ENCODE assay signal across 9 mouse cellular contexts in the genomic region with DNA sequence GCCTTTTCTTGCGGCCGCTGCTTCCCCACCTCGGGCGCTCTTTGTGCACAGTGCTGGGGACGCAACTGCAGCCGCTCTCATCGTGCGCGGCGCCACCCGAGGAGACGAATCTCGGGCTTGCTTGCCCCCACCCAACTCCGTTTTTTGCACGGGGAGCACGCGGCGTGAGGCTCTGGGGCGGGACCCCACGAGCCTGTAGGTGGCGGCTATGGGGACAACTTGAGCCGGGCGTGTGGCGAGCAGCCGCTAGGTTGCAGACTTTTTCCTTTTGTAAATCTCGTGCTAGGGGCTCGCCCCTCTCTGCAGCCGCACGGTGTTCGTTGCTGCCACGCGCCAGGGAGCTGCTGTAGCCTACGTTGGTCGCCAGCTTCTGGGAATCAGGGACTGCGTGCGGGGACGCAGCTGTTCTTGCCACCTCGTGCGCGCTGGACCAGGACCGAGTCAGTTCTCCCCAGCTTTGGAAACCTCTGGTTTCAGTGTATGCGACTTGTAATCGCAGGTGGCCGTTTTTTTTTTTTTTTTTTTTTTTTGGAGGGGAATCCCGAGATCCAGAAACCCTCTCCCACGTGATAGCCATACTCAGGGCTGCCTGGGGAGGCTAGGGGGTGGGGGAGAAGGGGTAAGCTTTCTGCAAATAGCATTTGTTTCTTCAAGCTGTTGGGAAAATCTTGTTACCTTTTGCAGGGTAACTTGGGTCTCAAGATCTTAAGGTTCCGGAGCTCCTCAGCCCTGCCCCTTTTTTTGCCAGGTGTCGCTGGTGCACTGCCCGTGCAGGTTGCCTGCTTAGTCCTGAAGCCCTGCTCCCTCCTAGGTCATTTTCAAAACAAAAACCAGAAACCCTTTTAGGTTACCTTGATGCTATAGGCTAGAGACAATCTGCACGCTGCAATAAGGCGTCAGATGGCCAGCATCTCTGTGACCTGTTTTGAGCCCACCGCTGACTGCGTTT. TPM values are rescaled to one million over a fixed set of nuclear protein-coding genes. Genes with fewer than 3 reads are reported as not detected.
DNase-seq lines count a peak whose midpoint lies in the region; ATAC-seq and TF ChIP-seq lines count a peak whose summit lies in the region.
"Had no signal": no experiment of that assay in that cellular context is flagged by ENCODE, and none has a peak within 500 bp of the region (broad histone marks: within the 10 kb centered on the region; RNA-seq: fewer than 3 reads in every experiment).

No protein-coding gene starts in this region.

- intact Hi-C loops in heart, adult 2 months (cut with DNase I) = loop anchor here (2.0 to 5.0 kb wide), 3 partner anchors 236 to 277 kb away; no protein-coding TSS in a partner anchor

- H3K4me2 ChIP-seq in intestine, postnatal 0 days (replicated peaks; ENCODE audit: low read depth) = peak overlapping the region; percentile 98
- peak overlapping the region; percentile 98 for H3K4me2 ChIP-seq in limb, embryonic 14.5 days (replicated peaks; ENCODE audit: low read depth, low read length, severe bottlenecking)
- peak overlapping the region; percentile 99 for H3K4me2 ChIP-seq in midbrain, embryonic 12.5 days (replicated peaks)
- H3K4me2 ChIP-seq in stomach, embryonic 16.5 days (ENCODE audit: low read depth, low read length) = peak overlapping the region; percentile 99

- no peak for TF ChIP-seq POLR2A in heart, adult 2 months (IDR thresholded peaks at IDR 0.05; ENCODE audit: insufficient read depth, low read depth, low read length)
- 0 out of 2 replicates have a peak, but pooled peaks have one; percentile 24 for TF ChIP-seq POLR2A in limb, embryonic 14.5 days (IDR thresholded peaks at IDR 0.05; ENCODE audit: borderline replicate concordance, extremely low read depth, insufficient read depth, insufficient read length)

- H3K9me3 ChIP-seq in erythroblast, embryonic 14.5 days (ENCODE audit: control insufficient read depth, low read length) = no peaks in the 10 kb centered on the region
- no peaks in the 10 kb centered on the region for H3K9me3 ChIP-seq in intestine, postnatal 0 days (ENCODE audit: control insufficient read depth)
- no peaks in the 10 kb centered on the region for H3K9me3 ChIP-seq in limb, embryonic 14.5 days (ENCODE audit: control insufficient read depth, low read length)
- H3K9me3 ChIP-seq in midbrain, embryonic 12.5 days = no peaks in the 10 kb centered on the region
- H3K9me3 ChIP-seq in stomach, embryonic 16.5 days (replicated peaks; ENCODE audit: control insufficient read depth, low read length) = no peaks in the 10 kb centered on the region

- TF ChIP-seq EP300 in heart, adult 2 months (IDR thresholded peaks at IDR 0.05; ENCODE audit: insufficient read depth, low read depth, low read length) = no peak

- no peak overlapping the region for H3K27ac ChIP-seq in heart, adult 2 months
- H3K27ac ChIP-seq in intestine, postnatal 0 days (ENCODE audit: low read depth, low read length) = no peak overlapping the region
- peak overlapping the region; percentile 33; the same call in 1 of the 2 replicates for H3K27ac ChIP-seq in limb, embryonic 14.5 days (replicated peaks; ENCODE audit: low read depth, low read length)
- H3K27ac ChIP-seq in midbrain, embryonic 12.5 days (replicated peaks) = peak overlapping the region; percentile 54; the same call in 1 of the 2 replicates
- H3K27ac ChIP-seq in stomach, embryonic 16.5 days (ENCODE audit: low read length) = peak overlapping the region; percentile 74
- H3K27ac ChIP-seq: macrophage had no signal

- peak; percentile 70 for TF ChIP-seq CTCF in heart, adult 2 months (IDR thresholded peaks at IDR 0.05)
- TF ChIP-seq CTCF in intestine, postnatal 0 days (IDR thresholded peaks at IDR 0.05; ENCODE audit: low read depth) = peak; percentile 63

- no peak for ATAC-seq in erythroblast, adult 5-6 weeks (replicated peaks; ENCODE audit: low FRiP score, poor library complexity, severe bottlenecking)
- ATAC-seq in intestine, postnatal 0 days = no peak
- peak; percentile 77 for ATAC-seq in limb, embryonic 14.5 days (ENCODE audit: low FRiP score, low read depth)
- ATAC-seq in midbrain, embryonic 12.5 days (ENCODE audit: low FRiP score, low read depth) = peak; percentile 68
- peak; percentile 69; the same call in 1 of the 2 replicates for ATAC-seq in stomach, embryonic 16.5 days (ENCODE audit: insufficient read depth, low FRiP score)

- H3K36me3 ChIP-seq in erythroblast, embryonic 14.5 days (ENCODE audit: control insufficient read depth) = no peaks in the 10 kb centered on the region
- no peaks in the 10 kb centered on the region for H3K36me3 ChIP-seq in heart, adult 2 months (ENCODE audit: control insufficient read depth, insufficient read depth, low read length)
- no peaks in the 10 kb centered on the region for H3K36me3 ChIP-seq in intestine, postnatal 0 days (ENCODE audit: control insufficient read depth, insufficient read depth)
- H3K36me3 ChIP-seq in limb, embryonic 14.5 days (ENCODE audit: control insufficient read depth, insufficient read depth, low read length) = no peaks in the 10 kb centered on the region
- H3K36me3 ChIP-seq in midbrain, embryonic 12.5 days = no peaks in the 10 kb centered on the region
- no peaks in the 10 kb centered on the region for H3K36me3 ChIP-seq in stomach, embryonic 16.5 days (ENCODE audit: control insufficient read depth, insufficient read depth, low read length)

- no peaks in the 10 kb centered on the region for H3K79me2 ChIP-seq in heart, adult 2 months (replicated peaks; ENCODE audit: control insufficient read depth, insufficient read depth, low read length)

- WGBS in heart, adult 2 months = 3% methylated on average over 53 of the region's 53 CpGs
- WGBS in intestine, postnatal 0 days = 1% methylated on average over 53 of the region's 53 CpGs
- WGBS in limb, embryonic 14.5 days = 2% methylated on average over 39 of the region's 53 CpGs
- WGBS in midbrain, embryonic 12.5 days = under 1% methylated on average over 53 of the region's 53 CpGs
- WGBS in stomach, embryonic 16.5 days = under 1% methylated on average over 52 of the region's 53 CpGs

- peak overlapping the region; percentile 64 for H3K4me3 ChIP-seq in erythroblast, embryonic 14.5 days (replicated peaks)
- peak overlapping the region; percentile 62 for H3K4me3 ChIP-seq in heart, adult 2 months
- H3K4me3 ChIP-seq in intestine, postnatal 0 days (ENCODE audit: low read depth, low read length) = peak overlapping the region; percentile 56
- H3K4me3 ChIP-seq in limb, embryonic 14.5 days (replicated peaks; ENCODE audit: low read length) = peak overlapping the region; percentile 56
- H3K4me3 ChIP-seq in midbrain, embryonic 12.5 days = peak overlapping the region; percentile 70
- peak overlapping the region; percentile 64 for H3K4me3 ChIP-seq in stomach, embryonic 16.5 days (replicated peaks; ENCODE audit: low read length)

- peak; percentile 85 for DNase-seq in embryo, embryonic 10.5 days (ENCODE audit: low spot score)
- peak; percentile 50 to 56 for DNase-seq in heart, adult 2 months
- DNase-seq in limb, embryonic 14.5 days (ENCODE audit: low spot score) = peak; percentile 79

- H3K4me1 ChIP-seq in erythroblast, embryonic 14.5 days (ENCODE audit: control insufficient read depth) = peaks cover 56% of the 10 kb centered on the region
- H3K4me1 ChIP-seq in heart, adult 2 months (ENCODE audit: control insufficient read depth, insufficient read depth, low read length) = no peaks in the 10 kb centered on the region; the same call in none of the 2 replicates
- H3K4me1 ChIP-seq in intestine, postnatal 0 days (replicated peaks; ENCODE audit: control insufficient read depth, insufficient read depth, low read length) = no peaks in the 10 kb centered on the region
- H3K4me1 ChIP-seq in limb, embryonic 14.5 days (ENCODE audit: control insufficient read depth, insufficient read depth, low read length) = peaks cover 19% of the 10 kb centered on the region
- H3K4me1 ChIP-seq in midbrain, embryonic 12.5 days = peaks cover 17% of the 10 kb centered on the region
- H3K4me1 ChIP-seq in stomach, embryonic 16.5 days (ENCODE audit: control insufficient read depth, insufficient read depth, low read length) = peaks cover 15% of the 10 kb centered on the region; the same call in 1 of the 2 replicates

- peak overlapping the region; percentile 70 for H3K9ac ChIP-seq in heart, adult 2 months (ENCODE audit: low read depth, low read length)
- H3K9ac ChIP-seq in intestine, postnatal 0 days (ENCODE audit: low read depth, low read length) = 0 out of 2 replicates have a peak overlapping the region, but pooled peaks have one; percentile 45
- peak overlapping the region; percentile 61 for H3K9ac ChIP-seq in limb, embryonic 14.5 days (ENCODE audit: low read depth, low read length, severe bottlenecking)
- peak overlapping the region; percentile 76 for H3K9ac ChIP-seq in midbrain, embryonic 12.5 days (replicated peaks)
- H3K9ac ChIP-seq in stomach, embryonic 16.5 days (ENCODE audit: low read length) = peak overlapping the region; percentile 80

- peaks cover 38% of the 10 kb centered on the region for H3K27me3 ChIP-seq in erythroblast, embryonic 14.5 days (ENCODE audit: control insufficient read depth)
- H3K27me3 ChIP-seq in heart, adult 2 months (ENCODE audit: control insufficient read depth, insufficient read depth, low read length) = peaks cover 2% of the 10 kb centered on the region; the same call in 1 of the 2 replicates
- H3K27me3 ChIP-seq in intestine, postnatal 0 days (replicated peaks; ENCODE audit: control insufficient read depth, insufficient read depth, low read length) = peaks cover 25% of the 10 kb centered on the region; the same call in 1 of the 2 replicates
- H3K27me3 ChIP-seq in limb, embryonic 14.5 days (ENCODE audit: control insufficient read depth, insufficient read depth, low read length) = no peaks in the 10 kb centered on the region; the same call in 1 of the 2 replicates
- H3K27me3 ChIP-seq in midbrain, embryonic 12.5 days = peaks cover 50% of the 10 kb centered on the region
- H3K27me3 ChIP-seq in stomach, embryonic 16.5 days (ENCODE audit: control insufficient read depth, insufficient read depth, low read length) = 0 out of 2 replicates have a peak, but pooled peaks cover 3% of the 10 kb centered on the region

RNA-seq across cellular contexts. Expression of a gene that starts 1.1 kb away (rescaled TPM):
- polyA plus RNA-seq in erythroblast, embryonic 14.5 days (2012) = 0.02 and 0.07 TPM in 2 replicates
- total RNA-seq in erythroblast, adult 5-6 weeks (2015; ENCODE audit: low replicate concordance) = 33.9 and 39.4 TPM in 2 replicates
- total RNA-seq in erythroblast, adult 5-6 weeks (2017; ENCODE audit: low replicate concordance) = 12.2 and 19.9 TPM in 2 replicates
- total RNA-seq in heart, adult 2 months (2021) = 1 to 10 TPM; 2.2 to 2.8 TPM
- 5.4 and 7.0 TPM in 2 replicates for polyA plus RNA-seq in heart, adult 2 months (2012; rRNA removed)
- polyA plus RNA-seq in intestine, postnatal 0 days (2015; fragmentation: Nextera tagmentation; extraction: Ambion mirVana) = 6.8 and 7.2 TPM in 2 replicates
- polyA plus RNA-seq in limb, embryonic 14.5 days (2012; rRNA removed) = 16.1 and 19.1 TPM in 2 replicates
- polyA plus RNA-seq in limb, embryonic 14.5 days (2014; fragmentation: Nextera tagmentation; extraction: Ambion mirVana) = 17.7 and 18.2 TPM in 2 replicates
- 19.7 and 23.0 TPM in 2 replicates for polyA plus RNA-seq in midbrain, embryonic 12.5 days (2016; fragmentation: Nextera tagmentation; extraction: Ambion mirVana)
- 47.0 and 55.5 TPM in 2 replicates for polyA plus RNA-seq in stomach, embryonic 16.5 days (2015; fragmentation: Nextera tagmentation; extraction: Ambion mirVana)

Comparison
In these comparisons a context has a peak if more than half of its experiments do, and no peak if none do; other contexts are left out.
1. ATAC-seq: peak in limb, embryonic 14.5 days (single experiment), midbrain, embryonic 12.5 days (single experiment) and stomach, embryonic 16.5 days (single experiment); none in erythroblast, adult 5-6 weeks (single experiment) and intestine, postnatal 0 days (single experiment).
2. H3K27ac ChIP-seq: peak in limb, embryonic 14.5 days (single experiment), midbrain, embryonic 12.5 days (single experiment) and stomach, embryonic 16.5 days (single experiment); none in heart, adult 2 months (single experiment) and intestine, postnatal 0 days (single experiment).
3. Peak in every context shown above with its lines, with median percentiles within 50 percentile points of each other: H3K4me3 ChIP-seq, DNase-seq, H3K9ac ChIP-seq and H3K4me2 ChIP-seq.